Mouse (Mus musculus): ENCODE results near the gene Cby1. TPM values are rescaled to one million over a fixed set of nuclear protein-coding genes. Genes with fewer than 3 reads are reported as not detected.

The Cby1 gene
- polyA plus RNA-seq, 1 experiment: 7.1 TPM

GRCm38 (mm10) chr15:79686046-79686869, 27.3 kb downstream of the Cby1 start:
- H3K27me3 ChIP-seq (ENCODE audit: control insufficient read depth): no peaks in the 10 kb centered on the region
- peak; percentile 51; the same call in 2 of the 3 replicates for TF ChIP-seq TAL1 (IDR thresholded peaks at IDR 0.05; ENCODE audit: low read length)
- TF ChIP-seq GATA1 (IDR thresholded peaks at IDR 0.05; ENCODE audit: low read length): peak; percentile 41; the same call in 1 of the 2 replicates
- H3K4me3 ChIP-seq (replicated peaks): peak overlapping the region; percentile 89
- no peaks in the 10 kb centered on the region for H3K9me3 ChIP-seq (ENCODE audit: control insufficient read depth, low read length)
- peaks cover 41% of the 10 kb centered on the region for H3K36me3 ChIP-seq (ENCODE audit: control insufficient read depth)
- H3K4me1 ChIP-seq (ENCODE audit: control insufficient read depth): peaks cover 80% of the 10 kb centered on the region

GRCm38 (mm10) chr15:79687175-79687574, 28.2 kb downstream of the Cby1 start:
- Histone ChIP-seq H3K36me3 (ENCODE audit: control insufficient read depth) (peaks cover 35% of the 10 kb centered on the region), H3K27me3 (ENCODE audit: control insufficient read depth) (no peaks in the 10 kb centered on the region), H3K9me3 (ENCODE audit: control insufficient read depth, low read length) (no peaks in the 10 kb centered on the region), H3K4me3 (replicated peaks) (peak overlapping the region; percentile 89), H3K4me1 (ENCODE audit: control insufficient read depth) (peaks cover 79% of the 10 kb centered on the region)
- TF ChIP-seq TAL1 (IDR thresholded peaks at IDR 0.05; ENCODE audit: low read length) (no peak), GATA1 (IDR thresholded peaks at IDR 0.05; ENCODE audit: low read length) (no peak)

GRCm38 (mm10) chr15:79687646-79688267, 28.8 kb downstream of the Cby1 start, which contains the start of gene Josd1:
Josd1 (minus strand) TSS chr15:79687919.
- H3K36me3 ChIP-seq (ENCODE audit: control insufficient read depth): peaks cover 31% of the 10 kb centered on the region
- peaks cover 79% of the 10 kb centered on the region for H3K4me1 ChIP-seq (ENCODE audit: control insufficient read depth)
- H3K9me3 ChIP-seq (ENCODE audit: control insufficient read depth, low read length): no peaks in the 10 kb centered on the region
- peak within 1 kb of the TSS; percentile 89 for H3K4me3 ChIP-seq (replicated peaks)
- no peak for TF ChIP-seq GATA1 (IDR thresholded peaks at IDR 0.05; ENCODE audit: low read length)
- TF ChIP-seq TAL1 (IDR thresholded peaks at IDR 0.05; ENCODE audit: low read length): no peak
- H3K27me3 ChIP-seq (ENCODE audit: control insufficient read depth): no peaks in the 10 kb centered on the region

DNA sequence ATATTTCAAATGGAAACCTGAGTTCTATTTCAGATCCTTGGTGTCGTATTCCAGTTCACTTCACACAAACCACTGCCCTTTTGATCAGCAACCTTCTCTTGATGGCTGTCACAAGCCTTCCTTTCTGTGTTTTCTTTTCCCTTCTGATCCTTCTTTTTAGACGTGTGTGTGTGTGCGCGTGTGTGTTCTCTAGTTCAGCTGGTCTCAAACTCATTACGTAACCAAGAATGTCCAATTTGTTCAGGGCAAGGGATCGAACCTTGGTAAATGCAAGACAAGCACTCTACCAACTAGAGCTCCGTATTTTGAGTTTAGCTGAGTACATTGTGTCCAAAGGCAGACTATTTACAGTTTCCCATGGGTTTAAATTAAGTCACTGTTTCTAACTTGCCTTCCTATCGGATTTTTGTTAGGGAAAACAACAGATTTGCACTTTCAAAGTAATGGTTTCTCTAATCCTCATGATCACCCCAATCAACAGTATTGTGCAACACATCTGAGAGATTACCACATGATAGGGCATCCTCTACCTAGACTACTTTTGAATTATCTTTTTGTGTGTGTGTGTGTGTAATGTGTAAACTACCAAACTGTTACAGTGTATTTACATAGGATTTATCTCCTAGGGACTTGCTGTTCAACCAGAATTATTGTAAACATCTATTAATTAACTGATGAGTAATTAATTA, 29.4 kb downstream of the Cby1 start:
- no peaks in the 10 kb centered on the region for H3K27me3 ChIP-seq (ENCODE audit: control insufficient read depth)
- no peaks in the 10 kb centered on the region for H3K9me3 ChIP-seq (ENCODE audit: control insufficient read depth, low read length)
- H3K4me1 ChIP-seq (ENCODE audit: control insufficient read depth): peaks cover 79% of the 10 kb centered on the region
- H3K36me3 ChIP-seq (ENCODE audit: control insufficient read depth): peaks cover 33% of the 10 kb centered on the region
- peak overlapping the region; percentile 89 for H3K4me3 ChIP-seq (replicated peaks)
- TF ChIP-seq GATA1 (IDR thresholded peaks at IDR 0.05; ENCODE audit: low read length) (no peak), TAL1 (IDR thresholded peaks at IDR 0.05; ENCODE audit: low read length) (no peak)

DNA sequence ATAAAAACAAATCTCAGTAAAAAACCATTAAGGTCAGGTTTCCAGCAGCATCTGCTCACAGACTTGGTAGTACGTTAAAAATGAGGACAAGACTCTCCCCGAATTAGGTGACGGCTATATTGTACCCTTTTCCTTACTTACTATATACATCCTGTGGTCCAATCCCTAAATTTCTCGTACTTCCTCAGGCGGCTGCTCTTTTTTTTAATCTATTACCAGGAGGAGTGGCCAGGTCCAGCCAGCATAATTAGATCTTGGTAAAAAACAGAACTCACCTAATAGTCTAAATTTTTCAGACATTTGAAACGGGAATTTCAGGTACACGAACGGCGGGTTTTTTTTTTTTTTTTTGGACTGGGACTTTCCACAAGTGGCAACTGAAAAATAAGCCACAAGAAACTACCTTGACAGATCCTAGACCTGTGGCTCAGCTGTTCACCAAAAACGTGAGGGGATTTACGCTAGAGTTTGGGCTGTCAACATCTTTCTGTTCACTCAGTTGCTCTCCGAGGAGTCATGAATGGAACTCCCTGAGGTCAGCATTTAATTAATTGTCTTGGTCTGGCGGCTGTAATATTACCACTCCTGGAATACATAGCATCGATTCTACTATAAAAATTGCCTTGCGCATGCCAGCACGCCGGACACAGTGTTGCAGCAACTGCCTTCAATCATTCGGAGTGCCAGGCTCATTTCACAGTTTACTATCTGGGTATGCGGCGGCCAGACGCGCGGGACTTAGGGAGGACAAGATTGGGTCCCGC, 30.8 kb downstream of the Cby1 start:
- peaks cover 33% of the 10 kb centered on the region for H3K36me3 ChIP-seq (ENCODE audit: control insufficient read depth)
- TF ChIP-seq GATA1 (IDR thresholded peaks at IDR 0.05; ENCODE audit: low read length): peak; percentile 24; the same call in 1 of the 2 replicates
- no peak for TF ChIP-seq TAL1 (IDR thresholded peaks at IDR 0.05; ENCODE audit: low read length)
- peak overlapping the region; percentile 89 for H3K4me3 ChIP-seq (replicated peaks)
- H3K9me3 ChIP-seq (ENCODE audit: control insufficient read depth, low read length): no peaks in the 10 kb centered on the region
- H3K27me3 ChIP-seq (ENCODE audit: control insufficient read depth): no peaks in the 10 kb centered on the region
- peaks cover 79% of the 10 kb centered on the region for H3K4me1 ChIP-seq (ENCODE audit: control insufficient read depth)

GRCm38 (mm10) chr15:79690426-79691022, 31.5 kb downstream of the Cby1 start, which contains the start of gene Gtpbp1:
Gtpbp1 (plus strand) TSS chr15:79690845.
- Histone ChIP-seq H3K27me3 (ENCODE audit: control insufficient read depth) (no peaks in the 10 kb centered on the region), H3K9me3 (ENCODE audit: control insufficient read depth, low read length) (no peaks in the 10 kb centered on the region), H3K4me1 (ENCODE audit: control insufficient read depth) (peaks cover 79% of the 10 kb centered on the region), H3K4me3 (replicated peaks) (peak within 1 kb of the TSS; percentile 89), H3K36me3 (ENCODE audit: control insufficient read depth) (peaks cover 34% of the 10 kb centered on the region)
- TF ChIP-seq TAL1 (IDR thresholded peaks at IDR 0.05; ENCODE audit: low read length) (no peak), GATA1 (IDR thresholded peaks at IDR 0.05; ENCODE audit: low read length) (0 out of 2 replicates have a peak, but pooled peaks have one; percentile 0)

- TF ChIP-seq GATA1 (IDR thresholded peaks at IDR 0.05; ENCODE audit: low read length) (no peak), TAL1 (IDR thresholded peaks at IDR 0.05; ENCODE audit: low read length) (no peak)
- H3K36me3 ChIP-seq (ENCODE audit: control insufficient read depth): peaks cover 40% of the 10 kb centered on the region
- no peaks in the 10 kb centered on the region for H3K9me3 ChIP-seq (ENCODE audit: control insufficient read depth, low read length)
- H3K27me3 ChIP-seq (ENCODE audit: control insufficient read depth): no peaks in the 10 kb centered on the region
- H3K4me1 ChIP-seq (ENCODE audit: control insufficient read depth): peaks cover 79% of the 10 kb centered on the region
- H3K4me3 ChIP-seq (replicated peaks): peak overlapping the region; percentile 89
These were observed 32.1 kb downstream of the Cby1 start for GRCm38 (mm10) chr15:79691023-79691508.

DNA sequence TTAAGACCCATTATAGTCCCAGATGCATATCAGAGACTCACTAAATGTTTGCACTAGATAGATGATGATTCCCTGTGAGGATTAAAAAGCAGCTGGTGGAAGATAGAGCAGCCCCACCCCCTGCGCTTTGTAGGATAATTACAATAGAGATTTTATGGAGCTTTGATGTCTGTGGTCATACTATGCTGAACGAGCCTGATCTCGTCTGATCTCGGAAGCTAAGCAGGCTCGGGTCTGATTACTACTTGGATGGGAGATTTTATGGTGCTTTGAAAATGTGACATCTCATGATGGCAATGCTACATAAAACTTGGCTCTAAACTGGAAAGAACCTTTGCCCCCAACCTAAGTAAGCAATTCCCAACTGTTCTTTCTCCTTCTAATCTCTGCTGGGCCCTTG, 33.3 kb downstream of the Cby1 start:
- TF ChIP-seq TAL1 (IDR thresholded peaks at IDR 0.05; ENCODE audit: low read length) (no peak), GATA1 (IDR thresholded peaks at IDR 0.05; ENCODE audit: low read length) (no peak)
- H3K9me3 ChIP-seq (ENCODE audit: control insufficient read depth, low read length): no peaks in the 10 kb centered on the region
- H3K4me1 ChIP-seq (ENCODE audit: control insufficient read depth): peaks cover 84% of the 10 kb centered on the region
- peaks cover 50% of the 10 kb centered on the region for H3K36me3 ChIP-seq (ENCODE audit: control insufficient read depth)
- no peaks in the 10 kb centered on the region for H3K27me3 ChIP-seq (ENCODE audit: control insufficient read depth)
- peak overlapping the region; percentile 89 for H3K4me3 ChIP-seq (replicated peaks)

All from erythroblast, embryonic 14.5 days (primary cell).